19 mouse cellular contexts compared by ENCODE assay signal in genomic region chr19:42723302-42723701, GRCm38 (mm10). TPM values are rescaled to one million over a fixed set of nuclear protein-coding genes. Genes with fewer than 3 reads are reported as not detected.
DNase-seq lines count a peak whose midpoint lies in the region; ATAC-seq and TF ChIP-seq lines count a peak whose summit lies in the region.
"Had no signal": no experiment of that assay in that cellular context is flagged by ENCODE, and none has a peak within 500 bp of the region (broad histone marks: within the 10 kb centered on the region; RNA-seq: fewer than 3 reads in every experiment).

No protein-coding gene starts in this region.

- H3K4me2 ChIP-seq in hindbrain, postnatal 0 days (ENCODE audit: low read depth, low read length): no peak overlapping the region
- no peak overlapping the region for H3K4me2 ChIP-seq in hindbrain, embryonic 11.5 days (replicated peaks; ENCODE audit: low read depth, low read length)
- no peak overlapping the region for H3K4me2 ChIP-seq in liver, embryonic 11.5 days
- no peak overlapping the region for H3K4me2 ChIP-seq in intestine, postnatal 0 days (replicated peaks; ENCODE audit: low read depth)
- H3K4me2 ChIP-seq: embryonic facial prominence, embryonic 15.5 days; heart, embryonic 12.5 days; hindbrain, embryonic 14.5 days; midbrain, embryonic 12.5 days; neural tube, embryonic 12.5 days had no signal

- peak; percentile 50 for TF ChIP-seq CTCF in hindbrain, postnatal 0 days (IDR thresholded peaks at IDR 0.05; ENCODE audit: low read depth)
- peak; percentile 43 for TF ChIP-seq CTCF in liver, adult 2 months (IDR thresholded peaks at IDR 0.05; ENCODE audit: low read depth, low read length)
- peak; percentile 73 for TF ChIP-seq CTCF in intestine, postnatal 0 days (IDR thresholded peaks at IDR 0.05; ENCODE audit: low read depth)

- H3K36me3 ChIP-seq in hindbrain, postnatal 0 days (ENCODE audit: insufficient read depth, low read length): no peaks in the 10 kb centered on the region
- no peaks in the 10 kb centered on the region for H3K36me3 ChIP-seq in hindbrain, embryonic 11.5 days (ENCODE audit: control insufficient read depth, insufficient read depth, low read length)
- H3K36me3 ChIP-seq in liver, adult 2 months (ENCODE audit: control insufficient read depth, insufficient read depth, low read length): no peaks in the 10 kb centered on the region
- H3K36me3 ChIP-seq in liver, embryonic 11.5 days (ENCODE audit: control insufficient read depth, insufficient read depth, low read length): no peaks in the 10 kb centered on the region
- no peaks in the 10 kb centered on the region for H3K36me3 ChIP-seq in intestine, postnatal 0 days (ENCODE audit: control insufficient read depth, insufficient read depth)
- H3K36me3 ChIP-seq: embryonic facial prominence, embryonic 15.5 days; heart, embryonic 12.5 days; midbrain, embryonic 12.5 days; neural tube, embryonic 12.5 days had no signal

- H3K27ac ChIP-seq in hindbrain, postnatal 0 days: no peak overlapping the region
- H3K27ac ChIP-seq in hindbrain, embryonic 11.5 days (ENCODE audit: low read depth, low read length): no peak overlapping the region
- H3K27ac ChIP-seq in liver, adult 2 months (replicated peaks; ENCODE audit: insufficient read depth, low read depth, low read length): no peak overlapping the region
- H3K27ac ChIP-seq in liver, embryonic 11.5 days (ENCODE audit: low read depth, low read length): no peak overlapping the region
- no peak overlapping the region for H3K27ac ChIP-seq in intestine, postnatal 0 days (ENCODE audit: low read depth, low read length)
- H3K27ac ChIP-seq: embryonic facial prominence, embryonic 15.5 days; hindbrain, embryonic 14.5 days; midbrain, embryonic 12.5 days; neural tube, embryonic 12.5 days had no signal

- TF ChIP-seq POLR2A in liver, adult 2 months (IDR thresholded peaks at IDR 0.05; ENCODE audit: extremely low read depth, insufficient read depth, low read length): no peak

- H3K27me3 ChIP-seq in hindbrain, postnatal 0 days (ENCODE audit: insufficient read depth, low read length): no peaks in the 10 kb centered on the region
- H3K27me3 ChIP-seq in hindbrain, embryonic 11.5 days (ENCODE audit: control insufficient read depth, insufficient read depth, low read length): no peaks in the 10 kb centered on the region
- H3K27me3 ChIP-seq in liver, adult 2 months (ENCODE audit: control insufficient read depth, insufficient read depth, low read length): no peaks in the 10 kb centered on the region
- no peaks in the 10 kb centered on the region; the same call in 1 of the 2 replicates for H3K27me3 ChIP-seq in liver, embryonic 11.5 days (replicated peaks; ENCODE audit: control insufficient read depth, insufficient read depth, low read length)
- no peaks in the 10 kb centered on the region for H3K27me3 ChIP-seq in intestine, postnatal 0 days (replicated peaks; ENCODE audit: control insufficient read depth, insufficient read depth, low read length)
- H3K27me3 ChIP-seq: embryonic facial prominence, embryonic 15.5 days; heart, embryonic 12.5 days; midbrain, embryonic 12.5 days; neural tube, embryonic 12.5 days had no signal

- H3K9me3 ChIP-seq in hindbrain, postnatal 0 days (ENCODE audit: low read length): no peaks in the 10 kb centered on the region
- no peaks in the 10 kb centered on the region for H3K9me3 ChIP-seq in hindbrain, embryonic 11.5 days (ENCODE audit: control insufficient read depth, low read length)
- no peaks in the 10 kb centered on the region for H3K9me3 ChIP-seq in liver, embryonic 11.5 days (ENCODE audit: control insufficient read depth, low read length)
- H3K9me3 ChIP-seq in intestine, postnatal 0 days (ENCODE audit: control insufficient read depth): no peaks in the 10 kb centered on the region
- H3K9me3 ChIP-seq: embryonic facial prominence, embryonic 15.5 days; heart, embryonic 12.5 days; midbrain, embryonic 12.5 days; neural tube, embryonic 12.5 days had no signal

- H3K4me1 ChIP-seq in hindbrain, postnatal 0 days (ENCODE audit: insufficient read depth, low read length): 0 out of 2 replicates have a peak, but pooled peaks cover 5% of the 10 kb centered on the region
- H3K4me1 ChIP-seq in hindbrain, embryonic 11.5 days (replicated peaks; ENCODE audit: control insufficient read depth, insufficient read depth, low read length): no peaks in the 10 kb centered on the region
- H3K4me1 ChIP-seq in liver, adult 2 months (ENCODE audit: control insufficient read depth, insufficient read depth, low read length): peaks cover 8% of the 10 kb centered on the region
- 0 out of 2 replicates have a peak, but pooled peaks cover 7% of the 10 kb centered on the region for H3K4me1 ChIP-seq in liver, embryonic 11.5 days (replicated peaks; ENCODE audit: control insufficient read depth, insufficient read depth, low read length)
- H3K4me1 ChIP-seq in intestine, postnatal 0 days (replicated peaks; ENCODE audit: control insufficient read depth, insufficient read depth, low read length): 0 out of 2 replicates have a peak, but pooled peaks cover 4% of the 10 kb centered on the region
- H3K4me1 ChIP-seq: midbrain, embryonic 12.5 days had no signal

- peak; percentile 37 for DNase-seq in hindbrain, postnatal 0 days (ENCODE audit: low spot score)
- DNase-seq in hindbrain, embryonic 11.5 days (ENCODE audit: low spot score): no peak
- DNase-seq in liver, adult 2 months (ENCODE audit: extremely low read depth, low read depth, low spot score): no peak
- no peak for DNase-seq in liver, embryonic 11.5 days (ENCODE audit: low spot score)
- DNase-seq in A20 (ENCODE audit: low read depth, low spot score): peak; percentile 7
- no peak for DNase-seq in thymus, postnatal 0 days (ENCODE audit: low spot score)
- DNase-seq in spleen, adult 18-20 months: no peak
- DNase-seq: adrenal gland, postnatal 36 days; cerebellum, adult 11-12 months; cerebellum, postnatal 25 days; heart, postnatal 14 days; kidney, adult 8-10 months; thymus, postnatal 25 days had no signal

- H3K79me2 ChIP-seq in liver, adult 2 months (ENCODE audit: control insufficient read depth, insufficient read depth, low read length): no peaks in the 10 kb centered on the region

- no peak overlapping the region for H3K4me3 ChIP-seq in hindbrain, postnatal 0 days (ENCODE audit: low read length)
- no peak overlapping the region for H3K4me3 ChIP-seq in hindbrain, embryonic 11.5 days (ENCODE audit: low read depth, low read length)
- no peak overlapping the region for H3K4me3 ChIP-seq in liver, adult 2 months (ENCODE audit: insufficient read depth, low read depth, low read length)
- no peak overlapping the region for H3K4me3 ChIP-seq in liver, embryonic 11.5 days (ENCODE audit: low read depth, low read length)
- H3K4me3 ChIP-seq in intestine, postnatal 0 days (ENCODE audit: low read depth, low read length): no peak overlapping the region
- H3K4me3 ChIP-seq: embryonic facial prominence, embryonic 15.5 days; heart, embryonic 12.5 days; midbrain, embryonic 12.5 days; neural tube, embryonic 12.5 days had no signal

- 74% methylated on average over 6 of the region's 6 CpGs for WGBS in hindbrain, postnatal 0 days
- 80% methylated on average over 6 of the region's 6 CpGs for WGBS in hindbrain, embryonic 11.5 days
- WGBS in liver, adult 2 months: 71% methylated on average over 6 of the region's 6 CpGs
- WGBS in liver, embryonic 11.5 days: 75% methylated on average over 6 of the region's 6 CpGs
- 46% methylated on average over 6 of the region's 6 CpGs for WGBS in intestine, postnatal 0 days

- ATAC-seq in hindbrain, postnatal 0 days: no peak
- ATAC-seq in hindbrain, embryonic 11.5 days (ENCODE audit: low FRiP score): no peak
- ATAC-seq in liver, embryonic 11.5 days (replicated peaks; ENCODE audit: low FRiP score): no peak
- peak; percentile 60 for ATAC-seq in intestine, postnatal 0 days

- no peak overlapping the region for H3K9ac ChIP-seq in hindbrain, postnatal 0 days (replicated peaks; ENCODE audit: low read length)
- no peak overlapping the region for H3K9ac ChIP-seq in hindbrain, embryonic 11.5 days (ENCODE audit: low read depth, low read length)
- no peak overlapping the region for H3K9ac ChIP-seq in liver, adult 2 months (ENCODE audit: low read depth, low read length)
- H3K9ac ChIP-seq in liver, embryonic 11.5 days (ENCODE audit: low read depth, low read length): no peak overlapping the region
- no peak overlapping the region for H3K9ac ChIP-seq in intestine, postnatal 0 days (ENCODE audit: low read depth, low read length)
- H3K9ac ChIP-seq: embryonic facial prominence, embryonic 15.5 days; heart, embryonic 12.5 days; hindbrain, embryonic 14.5 days; midbrain, embryonic 12.5 days; neural tube, embryonic 12.5 days had no signal

RNA-seq across cellular contexts. Expression of gene Pyroxd2, which starts 29.3 kb away (rescaled TPM):
- 1.9 and 3.5 TPM in 2 replicates for total RNA-seq in hindbrain, postnatal 0 days (2014; rRNA removed)
- 2.6 and 3.7 TPM in 2 replicates for polyA plus RNA-seq in hindbrain, postnatal 0 days (2015; fragmentation: Nextera tagmentation; extraction: Ambion mirVana)
- 0.67 and 0.88 TPM in 2 replicates for polyA plus RNA-seq in hindbrain, embryonic 11.5 days (2014; fragmentation: Nextera tagmentation; extraction: Ambion mirVana)
- 6.6 and 9.2 TPM in 2 replicates for total RNA-seq in liver, adult 2 months (2014; rRNA removed)
- polyA plus RNA-seq in liver, adult 2 months (2012; rRNA removed): 14.8 and 18.3 TPM in 2 replicates
- 1.1 and 1.2 TPM in 2 replicates for polyA plus RNA-seq in liver, embryonic 11.5 days (2014; fragmentation: Nextera tagmentation; extraction: Ambion mirVana)
- 13.8 and 16.1 TPM in 2 replicates for polyA plus RNA-seq in intestine, postnatal 0 days (2015; fragmentation: Nextera tagmentation; extraction: Ambion mirVana)
- polyA plus RNA-seq in thymus, postnatal 0 days (2015; fragmentation: Nextera tagmentation; extraction: Ambion mirVana): 0.69 and 0.89 TPM in 2 replicates

RNA-seq across cellular contexts. Expression of gene Hps1, which starts 56.5 kb away (rescaled TPM):
- 13.6 and 22.2 TPM in 2 replicates for total RNA-seq in hindbrain, postnatal 0 days (2014; rRNA removed)
- 10.0 and 11.9 TPM in 2 replicates for polyA plus RNA-seq in hindbrain, postnatal 0 days (2015; fragmentation: Nextera tagmentation; extraction: Ambion mirVana)
- 9.7 and 10.6 TPM in 2 replicates for polyA plus RNA-seq in hindbrain, embryonic 11.5 days (2014; fragmentation: Nextera tagmentation; extraction: Ambion mirVana)
- total RNA-seq in liver, adult 2 months (2014; rRNA removed): 3.1 and 3.8 TPM in 2 replicates
- 9.4 and 14.3 TPM in 2 replicates for polyA plus RNA-seq in liver, adult 2 months (2012; rRNA removed)
- polyA plus RNA-seq in liver, embryonic 11.5 days (2014; fragmentation: Nextera tagmentation; extraction: Ambion mirVana): 19.5 and 20.8 TPM in 2 replicates
- 14.9 and 15.6 TPM in 2 replicates for polyA plus RNA-seq in intestine, postnatal 0 days (2015; fragmentation: Nextera tagmentation; extraction: Ambion mirVana)
- polyA plus RNA-seq in thymus, postnatal 0 days (2015; fragmentation: Nextera tagmentation; extraction: Ambion mirVana): 16.0 and 16.5 TPM in 2 replicates

Comparison
In these comparisons a context has a peak if more than half of its experiments do, and no peak if none do; other contexts are left out.
1. DNase-seq: peak in hindbrain, postnatal 0 days (single experiment) and A20 (single experiment); none in hindbrain, embryonic 11.5 days (single experiment), liver, adult 2 months (single experiment), liver, embryonic 11.5 days (single experiment), thymus, postnatal 0 days (single experiment) and spleen, adult 18-20 months (0 of 2).
2. Peak in every context shown above with its lines, with median percentiles within 50 percentile points of each other: CTCF ChIP-seq.